Mouse (Mus musculus) kidney, postnatal 0 days (tissue): ENCODE measurements around the gene Psmb10. TPM values are rescaled to one million over a fixed set of nuclear protein-coding genes. Genes with fewer than 3 reads are reported as not detected.
A peak's percentile ranks its signal among the peaks of the same experiment; 100 is the strongest.
"Not testable (repeated sequence)": the region's sequence is repeated elsewhere in the genome, so short reads cannot be mapped to it uniquely, and the experiment has no call there.

ENCODE experiments used
- ATAC-seq: fragments of 200-750 bp; cut with Nextera tagmentation; replicated peaks from 2 replicates; pipeline ENCODE4 v1.8.0; 2017; ENCODE audit warnings: low read depth, moderate number of reproducible peaks, moderate TSS enrichment, moderate library complexity; ENCODE audit not compliant: low FRiP score
- DNase-seq: peaks from one replicate; pipeline ENCODE4 v3.0.0-alpha.2; 2016; ENCODE audit warnings: low spot score
- H3K27ac ChIP-seq: fragments of 300-500 bp; sonication (generic); 2 replicates; pipeline ENCODE4 v1.5.1; 2014; ENCODE audit warnings: mild to moderate bottlenecking
- H3K27me3 ChIP-seq: fragments of 300-500 bp; sonication (generic); 2 replicates; pipeline ENCODE4 v1.6.1; 2014; ENCODE audit warnings: low read length, mixed read lengths; ENCODE audit not compliant: insufficient read depth
- H3K36me3 ChIP-seq: fragments of 300-500 bp; sonication (generic); 2 replicates; pipeline ENCODE4 v1.6.1; 2014; ENCODE audit warnings: low read length, mixed read lengths; ENCODE audit not compliant: insufficient read depth
- H3K4me1 ChIP-seq: fragments of 300-500 bp; sonication (generic); replicated peaks from 2 replicates; pipeline ENCODE4 v1.6.1; 2014; ENCODE audit warnings: antibody characterized with exemption, low read length, mixed read lengths; ENCODE audit not compliant: insufficient read depth
- H3K4me2 ChIP-seq: fragments of 300-500 bp; sonication (generic); 2 replicates; pipeline ENCODE4 v1.6.1; 2014; ENCODE audit warnings: mild to moderate bottlenecking, low read length, moderate library complexity, mixed read lengths
- H3K4me3 ChIP-seq: fragments of 300-500 bp; sonication (generic); replicated peaks from 2 replicates; pipeline ENCODE4 v1.5.1; 2014; ENCODE audit warnings: low read depth, low read length
- H3K9ac ChIP-seq: fragments of 300-500 bp; sonication (generic); 2 replicates; pipeline ENCODE4 v1.6.1; 2014; ENCODE audit warnings: low read depth, low read length
- H3K9me3 ChIP-seq: fragments of 300-500 bp; sonication (generic); replicated peaks from 2 replicates; pipeline ENCODE4 v1.6.1; 2016; ENCODE audit warnings: low read length, inconsistent platforms, mixed read lengths
- CTCF ChIP-seq: IDR thresholded peaks from 2 replicates; pipeline ENCODE4 v1.5.1; 2016; ENCODE audit warnings: antibody characterized with exemption, low read depth, mild to moderate bottlenecking, moderate library complexity
- WGBS: fragments of 180-500 bp; shearing (Covaris S2); extraction: QIAGEN DNeasy Blood & Tissue Kit; methylation state at CpG from one replicate; pipeline ENCODE4 v1.1.7; 2014; 5-methylcytosine and 5-hydroxymethylcytosine counted together
- polyA plus RNA-seq: library from polyadenylated mRNA; unstranded; fragments of >200 nt; fragmentation: Nextera tagmentation; extraction: Ambion mirVana; gene quantifications from 2 replicates; pipeline ENCODE4 v1.2.1, GENCODE M21; 2015

The Psmb10 gene
- polyA plus RNA-seq: 59.7 and 63.1 TPM in 2 replicates

GRCm38 (mm10) chr8:105938306-105938669 is at the start of gene Psmb10:
Psmb10 (minus strand) TSS chr8:105938444.
- H3K4me1 ChIP-seq: peaks cover 8% of the 10 kb centered on the region; the same call in 1 of the 2 replicates
- no peaks in the 10 kb centered on the region for H3K9me3 ChIP-seq
- TF ChIP-seq CTCF: no peak; the same call in 1 of the 2 replicates
- DNase-seq: peak; percentile 22
- H3K27me3 ChIP-seq: no peaks in the 10 kb centered on the region
- peak within 1 kb of the TSS; percentile 93 for H3K4me2 ChIP-seq
- H3K4me3 ChIP-seq: peak within 1 kb of the TSS; percentile 83
- ATAC-seq: no peak
- WGBS: 9% methylated on average over 4 of the region's 4 CpGs
- H3K36me3 ChIP-seq: peaks cover 3% of the 10 kb centered on the region; the same call in 1 of the 2 replicates
- H3K27ac ChIP-seq: peak within 1 kb of the TSS; percentile 86
- peak within 1 kb of the TSS; percentile 77 for H3K9ac ChIP-seq

- not testable (repeated sequence) for H3K4me3 ChIP-seq, H3K9me3 ChIP-seq, H3K36me3 ChIP-seq, ATAC-seq, H3K9ac ChIP-seq, H3K4me2 ChIP-seq, H3K4me1 ChIP-seq, H3K27me3 ChIP-seq, H3K27ac ChIP-seq, DNase-seq
- 75% methylated on average over 11 of the region's 11 CpGs for WGBS
These were observed 45.2 kb upstream of the Psmb10 start for GRCm38 (mm10) chr8:105983406-105983805.

GRCm38 (mm10) chr8:105981146-105981545 is 42.9 kb upstream of the Psmb10 start:
- H3K4me2 ChIP-seq: no peak overlapping the region
- TF ChIP-seq CTCF: peak; percentile 21; the same call in 1 of the 2 replicates
- H3K27me3 ChIP-seq: no peaks in the 10 kb centered on the region
- no peaks in the 10 kb centered on the region for H3K36me3 ChIP-seq
- no peak for DNase-seq
- no peak overlapping the region for H3K27ac ChIP-seq
- ATAC-seq: no peak
- no peak overlapping the region for H3K9ac ChIP-seq
- WGBS: 91% methylated on average over 1 of the region's 1 CpGs
- H3K4me3 ChIP-seq: no peak overlapping the region
- no peaks in the 10 kb centered on the region for H3K9me3 ChIP-seq
- no peaks in the 10 kb centered on the region for H3K4me1 ChIP-seq

GRCm38 (mm10) chr8:105979325-105979724 is 41.1 kb upstream of the Psmb10 start, which contains the start of gene Dpep3:
Dpep3 (minus strand) TSS chr8:105979429.
- Histone ChIP-seq H3K9ac (no peak within 1 kb of the TSS), H3K27me3 (no peaks in the 10 kb centered on the region), H3K9me3 (no peaks in the 10 kb centered on the region), H3K36me3 (no peaks in the 10 kb centered on the region), H3K4me3 (no peak within 1 kb of the TSS), H3K27ac (no peak within 1 kb of the TSS), H3K4me1 (no peaks in the 10 kb centered on the region), H3K4me2 (no peak within 1 kb of the TSS)
- 92% methylated on average over 15 of the region's 15 CpGs for WGBS
- DNase-seq: no peak
- no peak for ATAC-seq
- TF ChIP-seq CTCF: no peak

GRCm38 (mm10) chr8:105975363-105975762 is 37.1 kb upstream of the Psmb10 start:
- ATAC-seq: no peak
- H3K4me1 ChIP-seq: no peaks in the 10 kb centered on the region
- H3K4me3 ChIP-seq: no peak overlapping the region
- no peak overlapping the region for H3K4me2 ChIP-seq
- TF ChIP-seq CTCF: no peak; the same call in 1 of the 2 replicates
- H3K27me3 ChIP-seq: no peaks in the 10 kb centered on the region
- 69% methylated on average over 7 of the region's 7 CpGs for WGBS
- DNase-seq: no peak
- H3K9me3 ChIP-seq: no peaks in the 10 kb centered on the region
- no peak overlapping the region for H3K9ac ChIP-seq
- no peaks in the 10 kb centered on the region for H3K36me3 ChIP-seq
- H3K27ac ChIP-seq: no peak overlapping the region

- Histone ChIP-seq H3K27ac (no peak overlapping the region), H3K4me1 (peaks cover 9% of the 10 kb centered on the region; the same call in 1 of the 2 replicates), H3K4me3 (no peak overlapping the region), H3K9ac (no peak overlapping the region), H3K27me3 (no peaks in the 10 kb centered on the region), H3K4me2 (no peak overlapping the region), H3K9me3 (no peaks in the 10 kb centered on the region), H3K36me3 (no peaks in the 10 kb centered on the region)
- WGBS: 77% methylated on average over 8 of the region's 8 CpGs
- no peak for TF ChIP-seq CTCF
- no peak for ATAC-seq
- no peak for DNase-seq
These were observed 32.9 kb upstream of the Psmb10 start for GRCm38 (mm10) chr8:105971019-105971720.
